In the genomic region with DNA sequence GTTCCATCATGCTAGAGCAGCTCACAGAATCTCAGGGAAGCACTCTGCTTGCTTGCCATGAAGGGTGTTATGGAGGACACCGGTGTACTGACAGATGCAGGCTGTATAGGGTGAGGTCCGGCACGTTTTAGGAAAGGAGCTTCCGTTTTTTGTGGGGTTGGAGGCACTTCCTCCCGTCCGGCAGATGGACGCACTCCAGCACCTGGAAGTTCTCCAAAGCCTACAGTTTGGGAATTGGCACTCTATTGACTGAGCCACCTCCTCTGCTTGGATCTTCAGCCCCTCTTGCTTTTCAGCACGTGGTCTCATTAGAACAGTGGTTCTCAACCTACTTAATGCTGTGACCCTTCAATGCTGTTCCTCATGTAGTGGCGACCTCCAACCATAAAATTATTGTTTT, we compare ENCODE assay signal across 22 mouse cellular contexts.
DNase-seq lines count a peak whose midpoint lies in the region; ATAC-seq lines count a peak whose summit lies in the region.
"Had no signal": no experiment of that assay in that cellular context is flagged by ENCODE, and none has a peak within 500 bp of the region (broad histone marks: within the 10 kb centered on the region; RNA-seq: fewer than 3 reads in every experiment).

No protein-coding gene starts in this region.

- H3K27ac ChIP-seq in midbrain, embryonic 11.5 days (ENCODE audit: low read depth, low read length): no peak overlapping the region
- no peak overlapping the region for H3K27ac ChIP-seq in midbrain, embryonic 10.5 days (replicated peaks)
- H3K27ac ChIP-seq: embryonic facial prominence, embryonic 15.5 days; forebrain, embryonic 10.5 days; gastrocnemius, adult 2 months; hindbrain, embryonic 13.5 days; hindbrain, postnatal 0 days had no signal

- H3K9ac ChIP-seq in midbrain, embryonic 11.5 days (ENCODE audit: low read length): no peak overlapping the region
- H3K9ac ChIP-seq: embryonic facial prominence, embryonic 15.5 days; hindbrain, embryonic 13.5 days had no signal

- ATAC-seq in midbrain, embryonic 11.5 days (ENCODE audit: low FRiP score): no peak
- ATAC-seq in monocyte, adult 5-6 weeks (replicated peaks; ENCODE audit: insufficient number of reproducible peaks, low FRiP score, low TSS enrichment, poor library complexity, severe bottlenecking): no peak
- ATAC-seq: activated CD4-positive, CD25-positive, alpha-beta regulatory T cell, adult 4 months; forebrain, embryonic 14.5 days; hindbrain, postnatal 0 days; Patski had no signal

- H3K9me3 ChIP-seq in midbrain, embryonic 11.5 days (ENCODE audit: control insufficient read depth, low read length): no peaks in the 10 kb centered on the region
- no peaks in the 10 kb centered on the region for H3K9me3 ChIP-seq in midbrain, embryonic 10.5 days (replicated peaks)
- H3K9me3 ChIP-seq: embryonic facial prominence, embryonic 15.5 days; forebrain, embryonic 10.5 days; hindbrain, embryonic 13.5 days had no signal

- no peak overlapping the region for H3K4me3 ChIP-seq in midbrain, embryonic 11.5 days (ENCODE audit: low read depth, low read length)
- H3K4me3 ChIP-seq in midbrain, embryonic 10.5 days: no peak overlapping the region
- H3K4me3 ChIP-seq: embryonic facial prominence, embryonic 15.5 days; erythroblast, embryonic 14.5 days; forebrain, embryonic 10.5 days; gastrocnemius, adult 2 months; hindbrain, embryonic 13.5 days had no signal

- peak; percentile 30 for DNase-seq in adrenal gland, postnatal 10 days
- no peak for DNase-seq in adrenal gland, postnatal 4 days (ENCODE audit: low spot score in 2 of 2)
- peak; percentile 66 to 78 for DNase-seq in cerebellum, postnatal 25 days
- DNase-seq in cerebellum, adult 8-10 months: no peak
- DNase-seq in midbrain, embryonic 11.5 days (ENCODE audit: low spot score, missing footprints): peak; percentile 62
- DNase-seq in midbrain, embryonic 10.5 days (ENCODE audit: low spot score): no peak
- DNase-seq: embryo, embryonic 11 days; gastrocnemius, adult 2 months; gastrocnemius, postnatal 25 days; heart, postnatal 10 days; heart, postnatal 4 days; kidney, adult 11 months; kidney, adult 9 months had no signal

- no peak overlapping the region for H3K4me2 ChIP-seq in midbrain, embryonic 11.5 days
- H3K4me2 ChIP-seq: embryonic facial prominence, embryonic 15.5 days; hindbrain, embryonic 13.5 days had no signal

- no peaks in the 10 kb centered on the region for H3K27me3 ChIP-seq in midbrain, embryonic 11.5 days (ENCODE audit: control insufficient read depth, insufficient read depth, low read length)
- no peaks in the 10 kb centered on the region for H3K27me3 ChIP-seq in midbrain, embryonic 10.5 days (ENCODE audit: low read depth, poor library complexity, severe bottlenecking)
- H3K27me3 ChIP-seq: embryonic facial prominence, embryonic 15.5 days; hindbrain, embryonic 13.5 days had no signal

- no peaks in the 10 kb centered on the region for H3K36me3 ChIP-seq in midbrain, embryonic 11.5 days (ENCODE audit: control insufficient read depth, insufficient read depth, low read length)
- no peaks in the 10 kb centered on the region for H3K36me3 ChIP-seq in midbrain, embryonic 10.5 days
- H3K36me3 ChIP-seq: embryonic facial prominence, embryonic 15.5 days; forebrain, embryonic 10.5 days; hindbrain, embryonic 13.5 days had no signal

- no peaks in the 10 kb centered on the region for H3K4me1 ChIP-seq in midbrain, embryonic 11.5 days (ENCODE audit: control insufficient read depth, insufficient read depth, low read length)
- H3K4me1 ChIP-seq in midbrain, embryonic 10.5 days: no peaks in the 10 kb centered on the region
- H3K4me1 ChIP-seq: embryonic facial prominence, embryonic 15.5 days; forebrain, embryonic 10.5 days had no signal

- WGBS in midbrain, embryonic 11.5 days: 86% methylated on average over 9 of the region's 9 CpGs
- WGBS in midbrain, embryonic 10.5 days: 85% methylated on average over 9 of the region's 9 CpGs

Comparison
In these comparisons a context has a peak if more than half of its experiments do, and no peak if none do; other contexts are left out.
1. DNase-seq: peak in adrenal gland, postnatal 10 days (single experiment), cerebellum, postnatal 25 days (2 of 2) and midbrain, embryonic 11.5 days (single experiment); none in adrenal gland, postnatal 4 days (0 of 2), cerebellum, adult 8-10 months (single experiment) and midbrain, embryonic 10.5 days (single experiment).